Mouse (Mus musculus) spleen, adult 10 weeks (tissue): ENCODE data around the gene Pom121l2. TPM values are rescaled to one million over a fixed set of nuclear protein-coding genes. Genes with fewer than 3 reads are reported as not detected.

Source experiments
- polyA plus RNA-seq: library from polyadenylated mRNA; stranded (reverse); fragments of 350-450 nt; fragmentation: Illumina TruSeq; extraction: RNeasy Lipid Tissue Mini Kit (QIAGEN cat#74804); gene quantifications from one replicate; pipeline ENCODE4 v1.2.3, GENCODE M21; 2015; ENCODE audit warnings: low replicate concordance; ENCODE audit not compliant: insufficient read depth

The Pom121l2 gene
- not detected for polyA plus RNA-seq

DNA sequence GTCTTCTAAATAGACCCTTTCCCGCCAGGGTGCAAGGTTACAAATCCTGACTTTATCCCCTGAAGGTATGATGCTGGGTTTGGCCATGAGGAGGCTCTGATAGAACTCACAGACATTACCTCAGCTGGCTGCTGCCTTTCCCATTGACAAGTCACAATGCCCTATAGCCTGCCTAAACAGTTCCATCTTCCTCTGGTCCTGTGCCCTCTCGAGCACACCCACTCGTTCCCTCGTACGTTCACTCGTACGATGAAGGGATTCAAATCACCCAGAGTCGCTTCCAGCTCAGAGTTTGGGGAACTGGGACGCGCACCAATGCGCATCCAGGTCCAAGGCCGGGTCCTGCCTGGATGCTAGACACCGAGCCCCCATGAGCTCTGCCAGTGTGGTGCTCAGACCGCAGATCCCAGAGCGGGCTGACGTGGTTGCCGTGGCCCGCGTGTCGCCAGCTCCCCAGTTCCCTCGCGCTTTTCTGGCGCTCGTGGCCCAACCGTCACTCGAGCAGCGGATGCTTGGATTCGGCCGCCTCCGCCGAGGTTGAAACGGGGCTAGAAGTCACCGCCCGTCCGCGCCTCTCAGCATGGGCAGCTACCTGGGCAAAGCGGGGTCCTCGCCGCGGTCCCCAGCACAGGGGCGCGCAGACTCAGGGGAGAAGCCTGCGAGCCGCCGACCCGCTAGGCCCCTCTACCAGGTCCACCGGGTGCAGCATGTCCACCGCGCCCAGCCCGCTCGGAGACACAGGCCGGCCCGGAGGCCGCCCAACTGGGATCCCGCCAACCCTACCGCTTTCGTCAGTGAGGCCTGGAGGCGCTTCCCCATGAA lies at the start of gene Pom121l2:
TSS of gene Pom121l2 (plus strand) at position 214 of the 822 bp plus-strand sequence.

DNA sequence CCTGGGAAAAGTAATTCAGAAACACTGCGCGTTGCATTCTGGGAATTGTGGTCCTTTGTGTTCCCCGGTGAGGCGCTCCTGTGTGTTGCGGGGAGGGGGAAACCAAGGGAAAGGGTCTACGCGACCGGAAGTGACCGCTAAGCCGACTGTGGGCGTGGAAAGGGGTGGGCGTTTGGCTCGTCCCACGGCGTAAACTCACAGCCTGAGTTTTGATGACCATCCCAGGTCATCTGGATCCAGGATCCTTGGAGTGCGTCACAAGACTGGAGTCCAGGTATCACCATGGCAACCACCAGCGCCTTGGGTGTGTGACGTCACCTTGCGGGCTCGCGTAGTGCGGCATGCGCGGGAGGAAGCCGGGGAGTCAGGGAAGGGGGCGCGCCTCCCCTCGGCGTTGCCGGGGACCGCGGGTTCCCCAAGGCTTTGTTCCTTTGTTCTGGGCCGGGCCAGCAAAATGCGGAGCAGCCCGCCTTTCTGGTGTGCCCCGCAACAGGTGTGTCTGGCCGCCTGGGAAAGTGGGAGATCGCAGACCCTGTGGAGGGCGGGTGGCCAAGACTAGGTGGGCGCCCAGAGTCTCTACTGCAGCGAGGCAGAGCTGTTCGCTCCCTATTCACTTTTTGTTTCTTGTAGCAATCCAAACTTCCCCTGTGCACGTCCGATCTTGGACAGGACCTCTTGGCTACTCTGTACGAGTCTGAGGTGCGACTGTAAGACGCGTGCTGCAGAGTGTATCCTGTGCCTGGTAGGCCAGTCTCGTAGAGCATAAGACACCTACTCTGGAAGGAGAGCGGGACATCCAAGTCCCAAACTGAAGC lies 35.9 kb upstream of the Pom121l2 start, which contains the start of gene Zfp184:
TSS of gene Zfp184 (plus strand) at position 169 of the 815 bp plus-strand sequence.

DNA sequence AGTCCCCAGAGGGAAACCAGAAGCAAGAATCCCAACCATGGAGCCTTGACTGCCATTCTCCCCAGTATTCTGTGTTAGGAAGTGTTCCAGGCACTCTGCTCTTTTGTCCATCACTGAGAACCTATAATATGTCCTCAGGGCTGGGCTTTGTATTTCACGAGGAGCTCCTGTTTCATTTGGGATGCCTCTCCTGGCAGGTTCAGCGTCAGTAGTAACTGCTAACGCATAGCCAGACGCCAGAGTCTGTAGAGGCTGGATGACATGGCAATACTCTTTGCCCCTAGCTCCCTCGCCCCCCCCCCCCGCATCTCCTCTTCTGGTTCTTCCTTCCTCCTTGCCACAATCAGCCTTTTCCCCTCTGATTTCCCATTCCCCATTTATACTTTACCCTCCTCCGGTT lies 28.6 kb downstream of the Pom121l2 start, which contains the start of gene Prss16:
TSS of gene Prss16 (minus strand) at position 101 of the 400 bp plus-strand sequence.

DNA sequence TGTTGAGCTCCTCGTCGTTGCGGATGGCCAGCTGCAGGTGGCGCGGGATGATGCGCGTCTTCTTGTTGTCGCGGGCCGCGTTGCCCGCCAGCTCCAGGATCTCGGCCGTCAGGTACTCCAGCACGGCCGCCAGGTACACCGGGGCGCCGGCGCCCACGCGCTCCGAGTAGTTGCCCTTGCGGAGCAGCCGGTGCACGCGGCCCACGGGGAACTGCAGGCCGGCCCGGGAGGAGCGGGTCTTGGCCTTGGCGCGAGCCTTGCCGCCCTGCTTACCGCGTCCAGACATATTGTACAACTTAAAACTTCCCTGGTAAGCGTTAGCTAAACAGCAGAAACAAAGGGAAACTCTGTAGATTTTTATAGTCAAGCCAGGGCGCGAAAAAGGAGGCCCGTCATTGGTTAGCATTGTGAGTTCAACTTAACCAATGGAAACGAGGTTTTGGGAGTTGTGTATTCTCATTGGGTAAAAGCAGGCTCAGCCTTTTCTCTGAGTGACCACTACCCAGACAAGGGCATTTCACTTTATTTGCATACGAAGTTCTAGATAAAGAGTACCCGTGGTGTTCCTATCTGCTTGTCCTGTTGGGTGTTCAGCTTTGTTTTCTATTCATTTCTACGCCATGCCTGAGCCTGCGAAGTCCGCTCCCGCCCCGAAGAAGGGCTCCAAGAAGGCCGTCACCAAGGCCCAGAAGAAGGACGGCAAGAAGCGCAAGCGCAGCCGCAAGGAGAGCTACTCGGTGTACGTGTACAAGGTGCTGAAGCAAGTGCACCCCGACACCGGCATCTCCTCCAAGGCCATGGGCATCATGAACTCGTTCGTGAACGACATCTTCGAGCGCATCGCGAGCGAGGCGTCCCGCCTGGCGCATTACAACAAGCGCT lies 54.5 kb downstream of the Pom121l2 start, which contains the start of the genes Hist1h2ah and Hist1h2bk:
TSS of gene Hist1h2ah (minus strand) at position 302 of the 882 bp plus-strand sequence.
TSS of gene Hist1h2bk (plus strand) at position 604 of the 882 bp plus-strand sequence.

Other genes starting within 250 kb of the Pom121l2 start
- not detected for gene Hist1h4j, start 246.1 kb upstream of the Pom121l2 start, polyA plus RNA-seq
- not detected for gene Hist1h4k, start 230.7 kb upstream of the Pom121l2 start, polyA plus RNA-seq
- gene Hist1h2ak, start 227.4 kb upstream of the Pom121l2 start, polyA plus RNA-seq: not detected
- not detected for gene Hist1h2bn, start 227.1 kb upstream of the Pom121l2 start, polyA plus RNA-seq
- gene Hist1h1b, start 200.6 kb upstream of the Pom121l2 start, polyA plus RNA-seq: not detected
- not detected for gene Hist1h3i, start 197.8 kb upstream of the Pom121l2 start, polyA plus RNA-seq
- gene Hist1h2an, start 194.0 kb upstream of the Pom121l2 start, polyA plus RNA-seq: not detected
- gene Hist1h2bp, start 193.7 kb upstream of the Pom121l2 start, polyA plus RNA-seq: not detected
- 1.1 TPM for gene Hist1h2bq, start 171.0 kb upstream of the Pom121l2 start, polyA plus RNA-seq
- not detected for gene Hist1h2ao, start 170.7 kb upstream of the Pom121l2 start, polyA plus RNA-seq
- not detected for gene Hist1h4m, start 169.4 kb upstream of the Pom121l2 start, polyA plus RNA-seq
- not detected for gene Hist1h4n, start 149.0 kb upstream of the Pom121l2 start, polyA plus RNA-seq
- not detected for gene Hist1h2ap, start 147.7 kb upstream of the Pom121l2 start, polyA plus RNA-seq
- gene Hist1h2br, start 147.5 kb upstream of the Pom121l2 start, polyA plus RNA-seq: 0.81 TPM
- 1.2 TPM for gene Zfp184, start 36.1 kb upstream of the Pom121l2 start, polyA plus RNA-seq
- 1.6 TPM for gene Prss16, start 28.5 kb downstream of the Pom121l2 start, polyA plus RNA-seq
- not detected for gene Hist1h2ah, start 54.4 kb downstream of the Pom121l2 start, polyA plus RNA-seq
- not detected for gene Hist1h2bk, start 54.7 kb downstream of the Pom121l2 start, polyA plus RNA-seq
- gene Hist1h4i, start 60.2 kb downstream of the Pom121l2 start, polyA plus RNA-seq: 7.6 TPM
- not detected for gene Hist1h2ag, start 61.8 kb downstream of the Pom121l2 start, polyA plus RNA-seq
- not detected for gene Hist1h2bj, start 62.0 kb downstream of the Pom121l2 start, polyA plus RNA-seq
- not detected for gene Vmn1r188, start 103.2 kb downstream of the Pom121l2 start, polyA plus RNA-seq
- not detected for gene Vmn1r189, start 124.6 kb downstream of the Pom121l2 start, polyA plus RNA-seq
- not detected for gene Vmn1r191, start 202.8 kb downstream of the Pom121l2 start, polyA plus RNA-seq
- not detected for gene Vmn1r192, start 209.9 kb downstream of the Pom121l2 start, polyA plus RNA-seq
- gene Vmn1r193, start 242.0 kb downstream of the Pom121l2 start, polyA plus RNA-seq: not detected